Mouse (Mus musculus) c-Kit-positive CD71-negative TER-119-negative erythroid progenitor cells, embryonic 14.5 days (primary cell): ENCODE measurements around the gene Grin2b.
"Not testable (repeated sequence)": the region's sequence is repeated elsewhere in the genome, so short reads cannot be mapped to it uniquely, and the experiment has no call there.

Experiments
- DNase-seq: peaks from one replicate; pipeline ENCODE4 v3.0.0-alpha.2; 2013; ENCODE audit warnings: low read depth

The Grin2b gene

DNA sequence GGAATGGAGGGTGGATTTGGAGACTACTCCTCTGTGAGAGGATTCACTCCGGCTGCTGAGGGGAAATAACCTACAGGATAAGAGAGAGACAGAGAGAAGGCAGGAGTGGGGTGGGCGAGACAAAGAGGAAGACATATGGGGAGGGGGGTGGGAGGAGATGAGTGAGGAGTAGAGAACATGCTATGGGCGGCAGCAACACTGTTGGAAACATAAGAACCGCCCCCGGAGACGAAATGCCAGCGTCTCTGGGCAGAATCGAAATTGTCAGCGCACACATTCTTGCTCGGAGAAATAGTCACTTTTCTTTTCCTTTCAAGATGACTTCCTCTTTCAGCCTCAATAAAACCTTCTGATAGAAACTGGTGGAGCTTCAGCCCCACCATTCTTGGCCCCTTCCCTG is 274.1 kb downstream of the Grin2b start:
- no peak for DNase-seq

DNA sequence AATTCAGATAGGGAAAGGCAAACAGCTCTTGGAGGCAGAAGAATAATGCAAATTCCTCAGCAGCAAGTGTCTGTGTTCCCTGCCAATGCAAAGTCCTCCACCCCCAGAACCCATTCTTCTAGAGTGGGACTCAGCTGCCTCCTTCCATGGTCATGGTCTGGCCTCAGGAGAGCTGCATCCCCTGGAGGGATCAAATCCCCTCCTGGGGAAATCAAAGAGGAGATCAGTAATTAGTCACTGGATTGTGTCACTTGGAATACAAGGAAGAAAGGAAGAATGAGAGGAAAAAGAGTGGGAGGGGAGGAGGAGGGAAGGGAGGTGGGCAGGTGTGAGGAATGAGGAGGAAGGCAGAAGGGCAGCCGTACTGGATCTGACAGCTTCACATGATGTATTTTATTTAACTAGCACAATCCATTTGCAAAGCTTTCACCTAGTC is 278.5 kb downstream of the Grin2b start:
- DNase-seq: no peak

GRCm38 (mm10) chr6:135882611-135883010 is 290.7 kb downstream of the Grin2b start:
- no peak for DNase-seq

- no peak for DNase-seq
Measured at GRCm38 (mm10) chr6:135876163-135876726, 297.1 kb downstream of the Grin2b start.

DNA sequence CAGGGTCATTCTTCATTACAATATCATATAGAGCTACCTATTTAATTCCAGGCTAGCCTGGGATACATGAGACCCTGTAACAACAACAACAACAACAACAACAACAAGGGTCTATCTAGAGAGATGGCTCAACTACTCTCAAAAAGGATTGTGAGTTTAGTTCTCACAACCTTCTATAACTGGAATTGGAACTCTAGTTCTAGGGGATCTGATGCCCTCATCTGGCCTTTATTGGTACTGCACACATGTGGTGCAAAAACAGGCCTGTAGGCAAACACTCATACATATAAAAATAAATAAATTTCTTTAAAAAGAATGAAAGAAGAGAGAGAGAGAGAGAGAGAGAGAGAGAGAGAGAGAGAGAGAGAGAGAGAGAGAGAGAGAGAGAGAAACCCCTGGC is 298.7 kb downstream of the Grin2b start:
- DNase-seq: peak; percentile 2

GRCm38 (mm10) chr6:135865832-135866231 is 307.5 kb downstream of the Grin2b start:
- DNase-seq: no peak

- no peak for DNase-seq
Measured at GRCm38 (mm10) chr6:135863965-135864364, 309.3 kb downstream of the Grin2b start.

- no peak for DNase-seq
Measured at GRCm38 (mm10) chr6:135859502-135859901, 313.8 kb downstream of the Grin2b start.

DNA sequence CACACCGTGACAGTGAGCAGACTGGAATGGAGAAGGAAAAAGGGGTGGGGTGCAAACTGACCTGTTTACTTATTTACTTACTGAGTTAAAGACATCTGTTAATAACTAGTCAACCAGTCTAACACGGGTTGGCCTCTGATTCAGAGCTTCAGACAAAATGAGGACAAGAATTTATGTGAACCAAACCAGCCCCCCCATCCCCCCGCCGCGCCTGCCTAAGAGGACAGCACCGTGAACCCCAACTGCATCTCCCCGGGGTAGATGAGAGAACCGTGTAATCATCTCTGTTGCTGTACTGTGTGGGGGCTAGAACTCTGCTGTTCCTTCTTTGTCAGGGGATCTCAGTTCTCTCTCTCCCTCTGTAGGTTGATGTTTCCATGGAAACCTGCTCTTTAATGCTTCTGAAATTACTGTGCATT is 319.1 kb downstream of the Grin2b start:
- DNase-seq: no peak

DNA sequence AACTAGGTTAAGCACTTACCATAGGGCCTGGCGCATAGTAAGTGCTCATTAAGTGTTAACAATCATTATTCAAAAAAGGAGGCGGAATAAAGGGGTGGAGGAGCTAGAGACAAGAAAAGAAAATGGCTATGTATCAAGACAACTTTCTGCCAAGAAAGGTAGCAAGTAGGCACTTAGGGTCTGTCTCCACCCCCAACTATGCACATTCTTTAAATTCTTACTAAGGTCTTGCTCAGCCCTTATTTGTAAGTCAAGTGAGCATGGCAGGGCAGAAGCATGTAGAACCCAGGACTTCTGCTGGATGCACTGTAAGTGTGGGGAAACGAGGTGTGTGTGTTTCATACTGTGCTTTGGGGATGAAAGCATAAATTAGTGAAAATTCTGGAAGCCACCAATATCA is 329.6 kb downstream of the Grin2b start:
- DNase-seq: no peak

DNA sequence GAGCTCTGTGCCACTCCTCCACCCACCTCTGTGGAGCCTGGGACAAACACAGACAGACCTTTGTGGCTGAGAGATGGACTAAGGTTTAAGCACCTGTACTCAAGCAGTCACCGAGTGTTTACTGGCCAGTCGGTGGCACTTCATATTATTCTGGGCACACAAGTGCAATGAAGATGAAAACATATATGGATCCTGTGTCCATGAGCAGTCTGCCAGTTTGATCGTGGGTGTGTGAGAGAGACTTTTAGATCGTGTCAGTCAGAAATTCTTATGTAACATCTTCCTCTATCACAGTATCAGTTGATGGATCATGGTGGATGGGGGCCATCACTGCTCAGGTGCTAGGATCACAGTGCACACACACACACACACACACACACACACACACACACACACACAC is 337.0 kb downstream of the Grin2b start:
- no peak for DNase-seq

- no peak for DNase-seq
Measured at GRCm38 (mm10) chr6:135833542-135833941, 339.8 kb downstream of the Grin2b start.

GRCm38 (mm10) chr6:135832041-135832440 is 341.3 kb downstream of the Grin2b start:
- DNase-seq: no peak

- no peak for DNase-seq
Measured at GRCm38 (mm10) chr6:135831032-135831431, 342.3 kb downstream of the Grin2b start.

GRCm38 (mm10) chr6:135829458-135829857 is 343.9 kb downstream of the Grin2b start:
- DNase-seq: no peak

DNA sequence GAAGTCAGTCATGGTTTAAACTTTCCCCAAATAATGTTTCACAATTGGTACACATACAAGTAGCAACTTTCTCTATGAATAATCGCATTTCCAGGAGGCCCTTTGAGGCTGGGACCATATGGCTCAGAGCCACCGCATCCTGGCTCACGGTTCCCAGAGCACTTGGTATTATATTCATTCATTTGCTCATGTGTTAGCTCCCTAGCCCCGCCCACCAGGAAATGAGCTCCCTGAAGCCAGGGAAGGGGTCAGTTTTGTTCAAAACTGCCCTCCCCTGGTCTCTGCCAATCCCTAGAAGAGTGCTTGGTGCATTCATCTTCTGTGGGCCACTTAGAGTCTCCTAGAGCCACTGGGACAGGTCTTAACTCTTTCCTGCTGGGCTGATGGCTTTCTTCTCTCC is 344.3 kb downstream of the Grin2b start:
- no peak for DNase-seq

DNA sequence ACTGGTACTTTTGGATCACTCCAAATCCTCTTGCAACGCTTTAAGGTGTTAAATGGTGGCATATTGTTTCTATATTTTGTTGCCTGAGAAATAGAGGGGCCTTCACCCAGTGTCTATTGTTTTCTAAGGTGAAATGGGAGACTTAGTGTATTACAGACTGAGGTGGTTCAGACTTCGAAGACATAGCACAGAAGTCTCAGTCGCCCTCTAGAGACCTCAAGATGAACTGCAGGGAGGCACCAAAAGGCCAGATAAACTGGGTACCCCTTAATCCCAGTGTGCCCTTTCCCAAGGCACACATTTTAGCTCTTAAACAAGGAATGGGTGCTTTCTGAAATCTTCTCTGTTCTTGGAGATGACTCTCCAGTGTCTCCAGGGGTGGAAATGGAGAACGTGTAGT is 345.4 kb downstream of the Grin2b start:
- DNase-seq: no peak

GRCm38 (mm10) chr6:135827317-135827716 is 346.0 kb downstream of the Grin2b start:
- no peak for DNase-seq

GRCm38 (mm10) chr6:135826776-135827175 is 346.5 kb downstream of the Grin2b start:
- not testable (repeated sequence) for DNase-seq

DNA sequence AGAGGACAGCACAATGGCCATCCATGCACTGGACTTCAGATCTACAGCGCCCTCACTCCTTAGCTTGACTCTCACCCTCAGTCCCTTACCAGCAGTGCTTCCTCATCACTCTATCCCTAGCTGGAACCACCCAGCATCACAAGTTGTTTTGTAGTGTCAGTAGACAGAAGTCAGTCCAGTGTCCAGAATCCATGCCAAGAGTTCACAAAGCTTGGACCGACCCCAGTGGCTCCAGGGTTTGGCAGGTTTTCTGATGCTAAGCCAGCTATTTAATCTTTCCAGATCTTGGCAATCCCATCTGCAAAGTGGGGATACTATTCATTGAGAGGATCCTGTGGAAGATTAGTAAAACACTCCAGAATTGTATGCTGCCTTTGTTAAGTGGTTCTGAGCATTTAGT is 355.9 kb downstream of the Grin2b start:
- DNase-seq: no peak

- DNase-seq: no peak
Measured at GRCm38 (mm10) chr6:135813755-135814154, 359.6 kb downstream of the Grin2b start.

- no peak for DNase-seq
Measured at GRCm38 (mm10) chr6:135805436-135805835, 367.9 kb downstream of the Grin2b start.

GRCm38 (mm10) chr6:135799949-135800348 is 373.4 kb downstream of the Grin2b start:
- no peak for DNase-seq

GRCm38 (mm10) chr6:135798202-135798992 is 374.9 kb downstream of the Grin2b start:
- DNase-seq: no peak
